Mouse (Mus musculus): ENCODE measurements around the gene Adra1d.

DNA sequence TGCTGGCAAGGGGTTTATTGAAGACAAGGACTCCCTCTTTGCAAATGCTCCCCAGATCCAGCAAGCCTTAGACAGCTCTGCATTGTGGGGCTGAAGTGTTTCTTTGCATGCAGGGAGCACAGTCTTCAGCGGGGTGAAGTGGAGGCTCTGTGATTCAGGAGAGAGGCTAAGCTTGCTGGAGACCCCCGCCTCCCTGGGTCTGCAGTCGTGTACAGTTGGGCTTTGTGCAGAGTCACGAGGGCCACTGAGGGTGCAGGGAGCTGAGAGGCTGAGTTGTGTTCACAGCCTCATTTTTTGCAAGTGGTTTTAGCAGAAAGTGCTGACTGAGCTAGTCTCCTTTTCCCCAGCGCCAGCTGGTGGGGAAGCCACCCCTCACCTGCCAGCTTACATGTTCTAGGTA lies 60.2 kb downstream of the Adra1d start:
- no peak for TF ChIP-seq CTCF (IDR thresholded peaks at IDR 0.05; ENCODE audit: extremely low read depth, insufficient read length, insufficient replicate concordance, low read depth, low read length)
- TF ChIP-seq POLR2A (IDR thresholded peaks at IDR 0.05; ENCODE audit: low read depth, low read length): no peak

All from small intestine, adult 2 months (tissue).